Mouse (Mus musculus) brown adipose tissue, adult 24 weeks (tissue): Measurements from ENCODE around the gene Olfr642. TPM values are rescaled to one million over a fixed set of nuclear protein-coding genes. Genes with fewer than 3 reads are reported as not detected.

Source experiments
- H3K27ac ChIP-seq: fragments of 200-500 bp; replicated peaks from 2 replicates; pipeline ENCODE4 v1.5.1; 2012; ENCODE audit warnings: low read depth, mild to moderate bottlenecking, low read length
- H3K4me1 ChIP-seq: fragments of 200-500 bp; 2 replicates; pipeline ENCODE4 v1.6.1; 2012; ENCODE audit warnings: low read length, mixed read lengths; ENCODE audit not compliant: control insufficient read depth, insufficient read depth, insufficient read length
- H3K4me3 ChIP-seq: fragments of 200-500 bp; 2 replicates; pipeline ENCODE4 v1.5.1; 2012; ENCODE audit warnings: low read depth, mild to moderate bottlenecking, low read length, moderate library complexity; ENCODE audit not compliant: insufficient read depth
- polyA plus RNA-seq: library from polyadenylated mRNA; stranded (reverse); fragments of >200 nt; gene quantifications from 2 replicates; pipeline ENCODE4 v1.2.4, GENCODE M21; 2012; ENCODE audit not compliant: missing spikeins, insufficient read depth, insufficient read length

Olfr642 gene
- polyA plus RNA-seq = not detected in 2 replicates

DNA sequence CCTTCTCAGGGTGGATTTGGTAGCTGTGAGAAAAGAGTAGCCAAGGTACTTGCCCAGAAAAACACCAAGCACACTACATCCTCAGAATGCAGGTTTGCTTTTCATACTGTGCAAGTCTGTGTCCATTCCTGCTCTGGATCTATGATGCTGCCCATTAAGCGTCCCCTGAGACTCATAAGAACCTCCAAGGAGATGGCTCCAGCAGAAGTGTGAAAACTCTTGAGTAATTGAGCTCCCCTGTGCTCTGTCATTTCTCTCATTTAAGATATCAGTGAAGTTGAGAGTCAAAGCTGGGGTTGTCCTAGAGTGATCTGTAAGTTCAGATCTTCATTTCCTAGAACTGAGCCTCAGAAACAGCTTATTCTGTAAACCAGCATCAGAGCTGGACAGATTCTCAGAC, at the start of gene Olfr642:
Gene Olfr642 (minus strand): TSS at position 101 of the 400 bp plus-strand sequence.
- Histone ChIP-seq H3K4me3 (no peak within 1 kb of the TSS), H3K27ac (no peak within 1 kb of the TSS), H3K4me1 (no peaks in the 10 kb centered on the region)

DNA sequence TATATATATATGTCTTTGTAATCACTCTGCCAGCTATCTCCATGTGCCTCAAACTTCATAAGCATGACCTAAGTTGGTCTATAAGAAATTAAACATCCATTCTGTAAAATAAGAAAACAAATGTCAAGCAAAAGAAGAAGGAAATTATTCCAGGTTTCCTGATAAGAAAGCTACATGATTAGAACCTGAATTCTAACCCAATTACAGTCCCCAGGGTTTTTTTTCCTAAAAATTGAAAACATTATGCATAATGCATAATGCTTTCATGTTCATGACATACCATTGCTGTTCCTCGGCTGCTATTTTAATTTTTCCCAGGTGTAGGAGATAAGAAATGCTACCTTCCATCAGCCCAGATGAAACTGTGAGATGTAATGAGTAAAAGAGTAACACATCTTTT, 32.9 kb upstream of the Olfr642 start, which contains the start of gene Olfr645:
Gene Olfr645 (minus strand): TSS at position 101 of the 400 bp plus-strand sequence.
- Histone ChIP-seq H3K4me1 (no peaks in the 10 kb centered on the region), H3K4me3 (no peak within 1 kb of the TSS), H3K27ac (no peak within 1 kb of the TSS)

DNA sequence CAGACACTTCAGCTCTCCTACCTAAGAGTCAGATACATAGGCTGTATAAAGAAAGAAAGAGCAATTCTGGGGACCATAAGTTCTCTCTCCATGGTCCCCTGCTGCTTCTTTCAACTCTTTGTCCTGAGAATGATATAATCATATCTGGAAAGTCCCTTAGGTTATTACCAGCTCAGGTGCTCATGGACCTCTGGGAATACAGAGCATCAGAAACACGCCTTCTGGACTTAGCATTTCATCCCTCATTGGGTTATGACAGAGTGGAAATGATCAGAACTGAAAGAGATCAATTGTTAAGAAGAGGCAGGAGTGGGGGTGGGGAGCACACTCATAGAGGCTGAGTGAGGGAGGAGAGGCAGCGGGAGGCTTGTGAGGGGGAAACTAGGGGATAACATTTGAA, 19.3 kb upstream of the Olfr642 start, which contains the start of gene Olfr644:
Gene Olfr644 (minus strand): TSS at position 101 of the 400 bp plus-strand sequence.
- H3K4me1 ChIP-seq = no peaks in the 10 kb centered on the region
- H3K4me3 ChIP-seq = no peak within 1 kb of the TSS
- no peak within 1 kb of the TSS for H3K27ac ChIP-seq

DNA sequence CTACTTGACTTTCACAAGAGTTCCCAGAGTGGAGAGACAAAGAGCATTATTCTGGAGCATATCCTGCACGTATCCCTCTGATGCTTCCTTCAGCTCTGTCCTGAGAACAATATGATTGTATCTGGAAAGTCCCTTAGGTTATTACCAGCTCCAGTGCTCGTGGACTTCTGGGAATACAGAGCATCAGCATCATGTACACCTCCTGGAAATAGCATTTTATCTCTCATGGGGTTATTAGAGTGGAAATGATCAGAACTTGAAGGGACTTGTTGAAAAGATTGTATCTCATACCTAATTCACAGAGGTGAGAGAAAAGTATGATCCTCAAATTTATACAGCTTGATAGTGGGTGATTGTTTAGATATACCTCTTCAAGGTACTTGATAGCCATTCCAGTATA, 8.9 kb upstream of the Olfr642 start, which contains the start of gene 4930516K23Rik:
Gene 4930516K23Rik (minus strand): TSS at position 101 of the 400 bp plus-strand sequence.
- H3K27ac ChIP-seq = no peak within 1 kb of the TSS
- no peaks in the 10 kb centered on the region for H3K4me1 ChIP-seq
- H3K4me3 ChIP-seq = no peak within 1 kb of the TSS

DNA sequence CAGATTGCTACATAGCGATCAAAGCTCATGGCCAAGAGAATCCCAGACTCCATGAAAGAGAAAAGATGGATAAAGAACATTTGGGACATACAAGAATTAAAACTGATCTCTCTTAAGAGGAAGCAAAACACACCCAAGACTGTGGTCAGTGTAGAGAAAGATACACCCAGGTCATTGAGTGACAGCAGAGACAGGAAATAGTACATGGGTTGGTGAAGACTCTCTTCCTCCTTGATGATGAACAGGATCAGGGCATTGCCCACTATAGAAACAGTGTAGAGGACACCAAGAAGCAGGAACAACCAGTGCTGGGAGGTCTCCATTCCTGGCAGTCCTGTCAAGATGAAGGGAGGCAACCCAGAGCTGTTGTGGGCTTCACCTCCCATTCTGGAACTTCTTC, 6.7 kb upstream of the Olfr642 start:
- H3K27ac ChIP-seq = no peak overlapping the region
- no peak overlapping the region for H3K4me3 ChIP-seq
- H3K4me1 ChIP-seq = no peaks in the 10 kb centered on the region

DNA sequence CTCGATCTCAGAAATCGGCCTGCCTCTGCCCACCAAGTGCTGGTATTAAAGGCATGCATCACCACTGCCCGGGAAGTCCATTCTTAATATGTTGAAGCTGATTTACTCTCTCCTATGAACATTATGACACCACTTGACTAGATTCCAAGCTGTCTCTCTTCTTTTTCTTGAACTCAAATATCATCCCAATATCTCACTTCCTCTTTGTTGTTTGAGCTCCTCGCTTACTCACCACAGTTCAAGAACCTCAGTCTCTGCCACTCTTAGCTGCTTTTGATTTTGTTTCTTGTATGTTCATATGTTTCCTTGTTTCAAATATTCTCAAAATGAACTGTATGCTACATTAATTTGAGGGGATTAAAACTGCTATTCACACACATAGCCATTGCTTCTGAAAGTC, 1.7 kb downstream of the Olfr642 start:
- Histone ChIP-seq H3K27ac (no peak overlapping the region), H3K4me3 (no peak overlapping the region), H3K4me1 (no peaks in the 10 kb centered on the region)

DNA sequence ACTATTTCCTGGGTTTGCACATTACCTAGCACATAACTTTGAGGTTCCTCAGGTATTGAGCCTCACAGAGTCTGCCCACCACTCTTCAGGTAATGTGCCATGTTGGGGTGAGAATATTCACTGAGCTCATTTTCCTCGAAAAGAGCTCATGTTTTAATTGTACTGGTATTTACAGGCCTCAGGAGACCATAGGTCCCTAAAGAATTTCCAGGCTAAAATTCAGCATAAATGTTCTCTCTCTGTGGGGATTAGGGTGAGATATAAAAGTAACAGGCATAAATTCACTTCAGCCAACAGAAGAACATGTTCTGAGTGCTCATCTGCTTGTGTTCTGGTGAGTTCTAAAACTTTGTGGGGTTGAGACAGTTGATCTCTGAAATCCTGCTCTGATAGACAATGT, 17.3 kb downstream of the Olfr642 start, which contains the start of gene Olfr641:
Gene Olfr641 (plus strand): TSS at position 301 of the 400 bp plus-strand sequence.
- Histone ChIP-seq H3K4me1 (no peaks in the 10 kb centered on the region), H3K27ac (no peak within 1 kb of the TSS), H3K4me3 (no peak within 1 kb of the TSS)

DNA sequence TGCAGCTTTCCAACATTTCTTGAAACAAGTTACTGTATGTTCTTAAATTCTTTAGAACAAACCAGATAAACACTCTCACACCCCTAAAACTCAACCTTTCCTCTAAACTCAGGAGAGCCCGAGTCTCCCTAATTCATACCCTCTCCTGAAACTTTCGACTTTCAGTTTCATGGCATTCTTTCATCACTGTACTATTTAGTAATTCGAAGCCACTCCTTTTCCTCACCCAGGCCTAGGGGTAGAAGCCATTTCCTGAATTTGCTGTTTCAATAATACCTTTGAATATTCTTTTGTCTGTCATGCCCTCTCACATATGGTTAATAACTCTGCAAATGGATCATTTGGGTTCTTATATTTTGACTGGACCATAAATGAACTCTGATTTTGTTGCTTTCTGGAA, 25.5 kb downstream of the Olfr642 start:
- Histone ChIP-seq H3K27ac (no peak overlapping the region), H3K4me1 (no peaks in the 10 kb centered on the region), H3K4me3 (no peak overlapping the region)

DNA sequence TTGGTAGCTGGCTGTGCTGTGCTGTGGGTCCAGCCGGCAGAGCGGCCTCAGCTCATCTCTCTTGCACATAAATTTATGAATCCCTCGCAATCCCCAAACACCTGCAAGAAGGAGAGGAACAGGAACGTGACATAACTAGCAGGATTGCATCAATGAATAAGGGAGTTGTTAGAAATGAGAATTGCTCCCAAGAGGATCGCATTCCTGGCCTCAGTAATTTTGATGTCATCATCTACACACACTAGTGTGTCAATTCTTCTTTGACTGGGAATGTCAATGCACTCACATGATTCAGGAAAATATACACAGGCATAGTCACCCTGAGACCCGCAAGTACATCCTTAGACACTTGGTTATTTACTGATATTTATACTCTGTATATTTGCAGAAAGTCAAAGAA, 27.0 kb downstream of the Olfr642 start, which contains the start of gene Olfr640:
Gene Olfr640 (minus strand): TSS at position 101 of the 400 bp plus-strand sequence.
- no peaks in the 10 kb centered on the region for H3K4me1 ChIP-seq
- no peak within 1 kb of the TSS for H3K4me3 ChIP-seq
- no peak within 1 kb of the TSS for H3K27ac ChIP-seq

DNA sequence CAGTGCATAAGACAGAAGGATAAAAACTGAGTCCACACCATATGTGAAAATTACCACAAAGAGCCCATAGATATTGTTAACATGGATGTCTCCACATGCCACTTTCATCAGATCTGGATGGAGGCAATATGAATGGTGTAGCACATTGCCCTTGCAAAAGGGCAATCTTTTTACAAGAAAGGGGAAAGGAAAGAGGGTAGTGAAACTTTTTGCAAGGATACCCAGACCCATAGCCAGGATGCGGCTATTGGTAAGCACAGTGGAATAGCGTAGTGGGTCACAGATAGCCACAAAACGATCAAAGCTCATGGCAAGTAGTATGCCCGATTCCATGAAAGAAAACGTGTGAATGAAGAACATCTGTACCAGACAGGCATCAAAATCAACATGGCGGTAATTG, 30.8 kb downstream of the Olfr642 start:
- H3K4me3 ChIP-seq = no peak overlapping the region
- H3K4me1 ChIP-seq = no peaks in the 10 kb centered on the region
- no peak overlapping the region for H3K27ac ChIP-seq

DNA sequence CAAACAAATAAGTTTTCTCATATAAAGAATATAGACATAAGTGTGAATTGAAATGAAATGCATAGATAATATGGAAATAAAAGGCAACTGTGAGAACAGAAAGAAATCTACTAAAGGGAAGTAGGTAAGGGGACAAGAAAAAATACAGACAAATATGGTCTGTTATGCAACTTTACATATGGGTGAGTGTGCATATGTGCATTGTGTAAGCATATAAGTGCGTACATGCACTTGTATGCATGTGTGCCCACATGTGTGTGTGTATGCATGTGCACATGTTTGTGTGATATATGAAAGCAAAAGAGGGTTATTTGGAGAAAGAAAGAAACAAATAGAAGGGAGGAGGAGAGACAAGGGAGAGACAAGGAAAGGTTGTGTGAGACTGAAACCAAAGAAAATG, 33.5 kb downstream of the Olfr642 start:
- H3K4me1 ChIP-seq = no peaks in the 10 kb centered on the region
- no peak overlapping the region for H3K4me3 ChIP-seq
- H3K27ac ChIP-seq = no peak overlapping the region

DNA sequence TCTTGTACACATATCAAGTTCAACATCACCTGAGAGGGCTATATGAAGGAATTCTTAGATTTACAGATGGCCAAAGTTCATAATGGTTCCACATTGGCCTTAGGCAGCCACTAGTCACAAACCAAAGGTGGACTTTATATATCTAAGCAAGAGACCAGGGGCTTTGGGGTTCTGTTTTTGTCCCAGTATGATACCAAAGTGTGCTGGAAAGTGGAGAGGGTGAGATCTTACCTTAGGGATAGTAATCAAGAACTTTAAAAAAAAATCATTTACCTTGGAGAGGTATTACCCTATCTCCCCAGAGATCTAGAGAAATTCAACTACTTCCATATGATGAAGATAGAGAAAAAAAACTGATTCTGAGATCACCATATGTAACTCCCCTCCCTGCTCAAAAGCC, 35.3 kb downstream of the Olfr642 start, which contains the start of gene Olfr639:
Gene Olfr639 (minus strand): TSS at position 101 of the 400 bp plus-strand sequence.
- H3K4me1 ChIP-seq = no peaks in the 10 kb centered on the region
- no peak within 1 kb of the TSS for H3K4me3 ChIP-seq
- H3K27ac ChIP-seq = no peak within 1 kb of the TSS

DNA sequence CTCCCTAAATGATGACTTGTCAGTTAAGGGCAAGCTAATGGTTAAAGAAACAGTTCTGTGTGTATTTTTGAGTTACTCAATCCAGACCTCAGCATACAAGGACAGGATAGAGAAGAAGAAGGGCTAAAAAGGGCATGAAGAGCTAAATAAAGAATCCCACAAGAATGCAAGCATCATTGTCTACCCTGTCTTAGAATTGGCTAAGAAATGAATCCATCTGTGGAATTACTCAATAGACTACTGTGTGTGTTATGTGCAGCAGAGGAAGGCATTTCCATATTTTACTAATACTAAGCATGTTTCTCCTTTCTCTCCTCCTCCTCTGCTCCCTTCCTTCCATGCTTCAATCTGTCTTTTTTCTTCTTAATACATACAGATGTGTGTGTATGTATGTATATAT, 53.3 kb downstream of the Olfr642 start:
- Histone ChIP-seq H3K27ac (no peak overlapping the region), H3K4me3 (no peak overlapping the region), H3K4me1 (no peaks in the 10 kb centered on the region)

DNA sequence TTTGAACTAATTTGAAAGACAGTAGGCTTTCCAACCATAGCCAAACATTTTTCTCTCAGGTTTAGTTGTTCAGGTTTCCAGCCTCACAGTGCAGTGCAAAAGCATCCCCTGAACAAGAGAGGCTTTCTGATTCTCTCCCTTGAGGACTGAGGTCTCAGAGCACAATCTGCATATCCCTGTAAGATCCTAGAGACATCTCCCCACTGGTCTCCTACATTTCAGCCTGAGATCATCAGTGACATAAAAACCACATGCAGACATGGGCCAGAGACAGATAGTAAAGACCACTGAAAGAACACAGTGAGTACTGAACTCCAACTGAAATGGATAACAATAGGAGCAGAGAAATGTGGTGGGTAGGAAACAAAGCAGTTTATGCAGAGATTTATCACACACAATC, 54.0 kb downstream of the Olfr642 start, which contains the start of gene Olfr638:
Gene Olfr638 (plus strand): TSS at position 301 of the 400 bp plus-strand sequence.
- H3K27ac ChIP-seq = no peak within 1 kb of the TSS

More for the DNA sequence above, 54.0 kb downstream of the Olfr642 start, which contains the start of gene Olfr638:
- Histone ChIP-seq H3K4me1 (no peaks in the 10 kb centered on the region), H3K4me3 (no peak within 1 kb of the TSS)
